Mouse (Mus musculus): ENCODE results near the gene Spon2.

The Spon2 gene

GRCm38 (mm10) chr5:33217663-33218062 lies 592 bp downstream of the Spon2 start:
- DNase-seq (ENCODE audit: low read depth, low spot score) = no peak

GRCm38 (mm10) chr5:33214723-33215122 lies 3.5 kb downstream of the Spon2 start:
- no peak for DNase-seq (ENCODE audit: low read depth, low spot score)

- DNase-seq (ENCODE audit: low read depth, low spot score) = no peak
Measured at GRCm38 (mm10) chr5:33211254-33211653, 7.0 kb downstream of the Spon2 start.

GRCm38 (mm10) chr5:33210515-33210914 lies 7.7 kb downstream of the Spon2 start:
- DNase-seq (ENCODE audit: low read depth, low spot score) = no peak

- DNase-seq (ENCODE audit: low read depth, low spot score) = no peak
Measured at GRCm38 (mm10) chr5:33208533-33209245, 9.6 kb downstream of the Spon2 start.

- no peak for DNase-seq (ENCODE audit: low read depth, low spot score)
Measured at GRCm38 (mm10) chr5:33207136-33207535, 11.1 kb downstream of the Spon2 start.

- no peak for DNase-seq (ENCODE audit: low read depth, low spot score)
Measured at GRCm38 (mm10) chr5:33206328-33206727, 11.9 kb downstream of the Spon2 start.

GRCm38 (mm10) chr5:33204284-33204683 lies 14.0 kb downstream of the Spon2 start:
- DNase-seq (ENCODE audit: low read depth, low spot score) = no peak

GRCm38 (mm10) chr5:33203691-33204242 lies 14.5 kb downstream of the Spon2 start:
- peak; percentile 69 for DNase-seq (ENCODE audit: low read depth, low spot score)

- DNase-seq (ENCODE audit: low read depth, low spot score) = no peak
Measured at GRCm38 (mm10) chr5:33203171-33203565, 15.1 kb downstream of the Spon2 start.

GRCm38 (mm10) chr5:33202516-33203170 lies 15.6 kb downstream of the Spon2 start:
- no peak for DNase-seq (ENCODE audit: low read depth, low spot score)

- DNase-seq (ENCODE audit: low read depth, low spot score) = no peak
Measured at GRCm38 (mm10) chr5:33201697-33202096, 16.6 kb downstream of the Spon2 start.

GRCm38 (mm10) chr5:33200071-33200470 lies 18.2 kb downstream of the Spon2 start:
- DNase-seq (ENCODE audit: low read depth, low spot score) = no peak

- no peak for DNase-seq (ENCODE audit: low read depth, low spot score)
Measured at GRCm38 (mm10) chr5:33195246-33195852, 22.9 kb downstream of the Spon2 start.

- DNase-seq (ENCODE audit: low read depth, low spot score) = no peak
Measured at GRCm38 (mm10) chr5:33193567-33193966, 24.7 kb downstream of the Spon2 start.
